In genomic region chr5:42412296-42412695, GRCm38 (mm10) we compare ENCODE assay signal across 10 mouse cellular contexts.
DNase-seq lines count a peak whose midpoint lies in the region; ATAC-seq and TF ChIP-seq lines count a peak whose summit lies in the region.
"Had no signal": no experiment of that assay in that cellular context is flagged by ENCODE, and none has a peak within 500 bp of the region (broad histone marks: within the 10 kb centered on the region; RNA-seq: fewer than 3 reads in every experiment).

No protein-coding gene starts in this region.

- TF ChIP-seq CTCF in layer of hippocampus, adult 2 months (conservative IDR thresholded peaks at IDR 0.05): peak; percentile 87
- TF ChIP-seq CTCF in MEL (IDR thresholded peaks at IDR 0.05 in 2 of 3, conservative IDR thresholded peaks at IDR 0.05 in 1 of 3; ENCODE audit: control insufficient read depth in 1 of 3, insufficient read depth in 1 of 3, low read depth in 2 of 3, low read length in 3 of 3, poor library complexity in 1 of 3, severe bottlenecking in 1 of 3): peak in 2 of 3 experiments; percentile 28 to 76; a peak in 3 of 6 replicates
- peak; percentile 61 for TF ChIP-seq CTCF in forebrain, postnatal 0 days (IDR thresholded peaks at IDR 0.05; ENCODE audit: low read depth)

- no peak overlapping the region for H3K4me3 ChIP-seq in layer of hippocampus, adult 2 months
- H3K4me3 ChIP-seq in MEL (ENCODE audit: control insufficient read depth in 1 of 2, insufficient read depth in 1 of 2, low read depth in 2 of 2, low read length in 2 of 2): no peak overlapping the region
- no peak overlapping the region for H3K4me3 ChIP-seq in forebrain, postnatal 0 days (ENCODE audit: low read depth, low read length)
- H3K4me3 ChIP-seq: heart, embryonic 10.5 days had no signal

- no peaks in the 10 kb centered on the region for H3K4me1 ChIP-seq in MEL (ENCODE audit: control insufficient read depth in 1 of 2, insufficient read depth in 2 of 2, low read length in 2 of 2)
- H3K4me1 ChIP-seq in forebrain, postnatal 0 days (ENCODE audit: insufficient read depth): no peaks in the 10 kb centered on the region
- H3K4me1 ChIP-seq: heart, embryonic 10.5 days had no signal

- no peaks in the 10 kb centered on the region for H3K36me3 ChIP-seq in MEL (ENCODE audit: control insufficient read depth in 1 of 2, insufficient read depth in 2 of 2, low read length in 2 of 2)
- H3K36me3 ChIP-seq in forebrain, postnatal 0 days (ENCODE audit: insufficient read depth): no peaks in the 10 kb centered on the region
- H3K36me3 ChIP-seq: heart, embryonic 10.5 days had no signal

- H3K9me3 ChIP-seq in MEL (replicated peaks; ENCODE audit: insufficient read depth, low read length): no peaks in the 10 kb centered on the region
- no peaks in the 10 kb centered on the region for H3K9me3 ChIP-seq in forebrain, postnatal 0 days (ENCODE audit: low read length)
- H3K9me3 ChIP-seq: heart, embryonic 10.5 days had no signal

- H3K79me2 ChIP-seq in MEL (ENCODE audit: control insufficient read depth, insufficient read depth, low read length, poor library complexity): no peaks in the 10 kb centered on the region

- peak; percentile 2 for DNase-seq in adrenal gland, adult 2 months
- no peak for DNase-seq in adrenal gland, adult 18-20 months (ENCODE audit: low spot score in 2 of 2)
- DNase-seq in layer of hippocampus, adult 2 months (ENCODE audit: low spot score in 2 of 2): no peak
- no peak for DNase-seq in layer of hippocampus, adult 11-12 months (ENCODE audit: low spot score)
- DNase-seq in MEL (ENCODE audit: low read depth, low spot score): peak; percentile 51
- peak; percentile 47 for DNase-seq in forebrain, postnatal 0 days
- no peak for DNase-seq in gastrocnemius, adult 18-20 months (ENCODE audit: low spot score)
- DNase-seq in layer of hippocampus, adult 18-20 months (ENCODE audit: low spot score in 2 of 2): no peak
- DNase-seq: B cell, adult 2 months had no signal

- peak; percentile 51; the same call in 1 of the 2 replicates for ATAC-seq in forebrain, postnatal 0 days

- TF ChIP-seq RAD21 in MEL (IDR thresholded peaks at IDR 0.05; ENCODE audit: low read depth, low read length): peak; percentile 61

- TF ChIP-seq POLR2A in MEL (IDR thresholded peaks at IDR 0.05; ENCODE audit: control insufficient read depth in 1 of 2, insufficient read depth in 1 of 2, low read depth in 1 of 2, low read length in 2 of 2, poor library complexity in 1 of 2): no peak

- 11% methylated on average over 1 of the region's 1 CpGs for WGBS in forebrain, postnatal 0 days

- no peak for TF ChIP-seq EP300 in MEL (IDR thresholded peaks at IDR 0.05; ENCODE audit: low read depth in 1 of 2, low read length in 2 of 2)

- no peaks in the 10 kb centered on the region; a peak in 1 of 4 replicates for H3K27me3 ChIP-seq in MEL (ENCODE audit: control insufficient read depth in 1 of 2, insufficient read depth in 2 of 2, low read length in 2 of 2)
- H3K27me3 ChIP-seq in forebrain, postnatal 0 days (ENCODE audit: insufficient read depth, low read length): no peaks in the 10 kb centered on the region

- H3K27ac ChIP-seq in layer of hippocampus, adult 2 months: no peak overlapping the region
- H3K27ac ChIP-seq in MEL (ENCODE audit: control insufficient read depth, low read depth, low read length): no peak overlapping the region
- no peak overlapping the region for H3K27ac ChIP-seq in forebrain, postnatal 0 days (ENCODE audit: low read depth, low read length)
- H3K27ac ChIP-seq: heart, embryonic 10.5 days had no signal

- no peak overlapping the region for H3K9ac ChIP-seq in MEL (ENCODE audit: control insufficient read depth, low read depth, low read length, poor library complexity, severe bottlenecking)
- no peak overlapping the region for H3K9ac ChIP-seq in forebrain, postnatal 0 days

- no peak overlapping the region for H3K4me2 ChIP-seq in forebrain, postnatal 0 days (ENCODE audit: low read depth)

TF ChIP-seq in MEL, 35 proteins besides CTCF, POLR2A, EP300 and RAD21:
- TF ChIP-seq SMC3 (IDR thresholded peaks at IDR 0.05; ENCODE audit: low read depth, low read length): peak; percentile 81
- no peak for TF ChIP-seq MYB (IDR thresholded peaks at IDR 0.05; ENCODE audit: low read depth, low read length)
- TF ChIP-seq ZC3H11A (IDR thresholded peaks at IDR 0.05; ENCODE audit: low read depth, low read length): peak; percentile 64
TF ChIP-seq in MEL: peak in this region for 2.

Comparison
In these comparisons a context has a peak if more than half of its experiments do, and no peak if none do; other contexts are left out.
1. DNase-seq: peak in adrenal gland, adult 2 months (single experiment), MEL (single experiment) and forebrain, postnatal 0 days (single experiment); none in adrenal gland, adult 18-20 months (0 of 2), layer of hippocampus, adult 2 months (0 of 2), layer of hippocampus, adult 11-12 months (single experiment), gastrocnemius, adult 18-20 months (single experiment) and layer of hippocampus, adult 18-20 months (0 of 2).
2. Peak in every context shown above with its lines, with median percentiles within 50 percentile points of each other: CTCF ChIP-seq.